Mouse (Mus musculus): ENCODE measurements at regions not wholly inside any gene's neighbourhood (a gene's known extent, or its start where the extent isn't known, plus 50 kb on each side); places are given as distances from the start of the nearest gene placed in this dataset.

- no peak for TF ChIP-seq CTCF (IDR thresholded peaks at IDR 0.05; ENCODE audit: low read depth)
- TF ChIP-seq EP300 (IDR thresholded peaks at IDR 0.05; ENCODE audit: low read depth) = no peak
These were observed 121.4 kb upstream of the Kitl start for GRCm38 (mm10) chr10:99893999-99894398.

Data from liver, embryonic 14.5 days (tissue).